Mouse (Mus musculus) kidney, adult 8-10 months (tissue): Measurements from ENCODE around the gene Pdcd4.
A peak's percentile ranks its signal among the peaks of the same experiment; 100 is the strongest.

Experiments
- DNase-seq, 2 experiments: peaks; one replicate each; pipeline ENCODE4 v3.0.0; 2022

The Pdcd4 gene

DNA sequence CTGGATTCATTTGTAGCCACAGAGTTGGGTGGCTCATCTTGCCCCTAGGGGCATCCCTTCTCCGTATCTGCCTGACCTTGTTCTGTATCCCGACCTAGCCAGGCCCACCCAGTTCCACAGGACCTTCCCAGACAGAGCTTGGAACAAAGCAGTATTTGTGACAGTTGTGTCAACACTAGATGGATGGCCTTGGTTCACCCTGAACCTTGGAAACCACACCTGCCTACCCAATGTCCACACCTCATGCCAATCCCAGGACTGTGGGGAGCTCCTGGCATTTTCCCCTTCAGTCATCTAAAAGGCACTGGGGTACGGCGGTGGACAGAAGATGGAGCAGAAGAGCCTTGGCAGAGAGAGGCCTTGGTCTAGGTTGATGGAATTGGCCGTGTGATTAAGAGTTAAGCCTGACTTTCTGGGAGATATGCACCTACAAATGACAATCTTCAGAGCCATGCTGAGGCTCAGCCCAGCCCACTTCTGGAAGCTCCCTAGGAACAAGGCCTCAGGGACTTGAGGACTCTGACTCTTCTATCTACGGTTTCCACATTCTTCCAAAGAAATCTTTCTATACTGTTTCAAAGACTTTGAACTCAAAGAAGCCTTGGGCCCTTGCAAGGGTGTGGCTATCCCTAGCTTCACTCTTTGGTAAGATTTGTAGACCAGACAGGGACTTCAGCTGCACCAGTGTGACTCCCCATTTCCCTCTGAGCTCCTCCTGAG lies 18.9 kb upstream of the Pdcd4 start:
- no peak for DNase-seq

- no peak for DNase-seq
Observed at GRCm38 (mm10) chr19:53875246-53875645, 16.8 kb upstream of the Pdcd4 start.

DNA sequence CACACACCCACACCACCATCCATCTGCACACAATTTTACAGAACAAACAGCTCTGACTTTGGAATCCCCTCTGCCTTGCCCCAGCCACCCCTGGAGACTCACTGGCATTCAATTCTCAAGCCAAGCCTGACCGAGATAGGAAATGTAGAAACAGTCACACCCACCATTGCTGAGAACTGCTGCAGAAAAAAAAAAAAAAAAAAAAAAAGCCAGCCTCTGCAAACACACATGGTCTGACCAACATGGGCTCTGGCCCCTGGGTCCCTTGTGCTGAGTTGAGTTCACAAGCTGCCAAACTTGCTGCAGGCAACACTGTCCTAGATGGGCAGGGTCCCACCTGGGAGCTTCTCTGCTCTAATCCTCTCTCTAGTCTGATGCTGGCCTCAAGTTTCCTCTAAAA lies 14.3 kb upstream of the Pdcd4 start:
- DNase-seq = no peak

DNA sequence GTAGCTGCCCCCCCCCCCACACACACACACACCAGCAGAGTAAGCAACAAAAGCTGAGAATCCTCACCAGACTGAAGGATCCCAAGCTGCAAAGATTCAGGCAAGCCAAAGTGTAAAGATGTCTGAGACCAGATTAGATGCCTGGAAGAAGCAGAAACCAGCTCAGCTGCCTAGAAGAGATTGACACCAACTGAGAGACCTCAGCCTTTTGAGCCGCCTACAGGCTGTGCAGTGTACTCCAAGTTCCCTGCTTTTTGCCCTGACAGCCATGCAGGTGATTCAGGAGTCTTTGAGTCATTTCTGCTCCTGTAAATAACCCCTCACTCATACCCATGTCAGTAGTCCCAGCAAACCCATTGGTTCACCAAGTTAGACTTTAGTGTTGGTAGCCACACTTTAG lies 11.6 kb upstream of the Pdcd4 start:
- no peak for DNase-seq

- DNase-seq = no peak
Observed at GRCm38 (mm10) chr19:53881786-53882185, 10.2 kb upstream of the Pdcd4 start.

GRCm38 (mm10) chr19:53885450-53885849 lies 6.6 kb upstream of the Pdcd4 start:
- DNase-seq = no peak

GRCm38 (mm10) chr19:53886576-53887370 lies 5.3 kb upstream of the Pdcd4 start:
- no peak for DNase-seq

DNA sequence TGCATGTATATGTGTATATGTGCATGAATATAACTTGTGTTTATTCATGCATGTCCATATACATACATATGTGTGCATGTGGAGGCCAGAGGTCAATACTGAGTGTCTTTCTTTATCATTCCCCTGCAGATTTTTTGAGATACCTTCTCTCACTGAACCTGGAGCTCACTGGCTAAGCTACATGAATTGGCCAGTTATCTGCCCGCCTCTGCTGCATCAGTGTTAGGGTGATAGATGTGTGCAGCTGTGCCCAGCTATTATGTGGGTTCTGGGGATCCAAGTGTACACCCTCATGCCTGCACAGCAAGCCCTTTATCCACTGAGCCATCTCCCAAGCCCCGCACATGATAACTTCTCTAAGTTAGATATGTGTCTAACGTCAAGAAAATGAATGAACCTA lies 4.2 kb upstream of the Pdcd4 start:
- no peak for DNase-seq

DNA sequence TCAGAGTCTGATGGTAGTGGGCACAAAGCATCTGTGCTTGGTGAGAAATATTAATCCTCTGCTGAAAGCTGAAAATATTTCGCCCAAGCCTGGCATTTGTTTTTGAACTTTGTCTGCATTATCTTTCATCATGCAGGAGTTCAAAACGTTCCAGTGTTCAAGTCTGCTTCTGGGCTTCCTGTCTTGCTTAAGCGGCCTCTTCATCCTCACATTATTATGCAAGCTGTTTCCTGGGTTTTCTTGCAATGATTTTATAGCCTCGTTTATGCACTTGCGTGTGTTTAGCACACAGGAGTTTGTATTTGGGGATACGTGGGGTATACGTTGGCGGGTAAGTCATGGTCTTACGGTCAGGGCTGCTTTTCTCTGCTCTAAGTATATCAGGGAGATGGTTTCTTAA lies 3.7 kb upstream of the Pdcd4 start:
- DNase-seq = no peak

DNA sequence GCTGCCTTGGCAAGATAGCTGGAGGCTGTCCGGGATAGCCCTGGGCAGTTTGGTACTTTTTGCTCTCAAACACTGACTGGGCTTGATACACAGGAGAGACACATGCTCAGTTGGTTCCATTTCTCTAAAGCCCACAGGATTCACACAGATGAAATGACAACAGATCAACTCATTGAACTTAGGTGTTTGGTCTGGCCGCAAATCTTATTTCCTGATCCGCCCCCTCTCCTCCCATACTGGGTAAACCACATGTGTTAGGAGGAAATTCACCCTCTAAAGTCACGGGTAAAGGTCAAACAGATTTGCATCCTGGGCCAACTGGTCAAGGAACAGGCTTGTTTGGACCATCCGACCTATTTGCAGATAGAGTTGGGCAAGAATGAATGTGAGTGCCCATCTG lies 2.5 kb upstream of the Pdcd4 start:
- no peak for DNase-seq

GRCm38 (mm10) chr19:53890274-53890673 lies 1.8 kb upstream of the Pdcd4 start:
- DNase-seq = no peak

- no peak for DNase-seq
Observed at GRCm38 (mm10) chr19:53890781-53891251, 1.2 kb upstream of the Pdcd4 start.

GRCm38 (mm10) chr19:53891569-53891968 lies 462 bp upstream of the Pdcd4 start:
- no peak for DNase-seq

GRCm38 (mm10) chr19:53892838-53893359 lies 868 bp downstream of the Pdcd4 start:
- DNase-seq = no peak

DNA sequence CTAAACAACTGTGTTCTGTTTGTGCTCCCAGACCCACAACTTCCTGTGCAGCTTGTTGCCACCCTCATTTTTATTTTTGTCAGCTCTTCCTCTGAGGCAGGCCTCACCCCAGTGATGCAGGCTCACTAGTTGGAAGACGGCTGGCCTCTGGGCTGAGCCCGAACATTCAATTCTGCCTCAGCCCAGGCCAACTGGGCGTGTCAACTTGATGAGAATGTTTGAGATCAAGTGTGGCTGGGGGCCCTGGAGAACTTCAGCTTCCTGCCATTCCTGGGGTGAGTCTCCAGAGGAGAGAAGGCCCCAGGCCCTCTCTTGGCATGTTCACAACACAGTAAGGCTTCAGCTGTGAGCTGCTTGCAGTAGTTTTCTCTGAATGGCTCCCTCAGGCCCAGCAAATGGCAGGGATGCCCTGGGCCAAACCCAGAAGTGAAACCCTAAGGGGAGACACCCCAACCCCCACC lies 1.7 kb downstream of the Pdcd4 start:
- no peak for DNase-seq

GRCm38 (mm10) chr19:53894538-53895121 lies 2.6 kb downstream of the Pdcd4 start:
- peak in 1 of 2 experiments; percentile 55 for DNase-seq

DNA sequence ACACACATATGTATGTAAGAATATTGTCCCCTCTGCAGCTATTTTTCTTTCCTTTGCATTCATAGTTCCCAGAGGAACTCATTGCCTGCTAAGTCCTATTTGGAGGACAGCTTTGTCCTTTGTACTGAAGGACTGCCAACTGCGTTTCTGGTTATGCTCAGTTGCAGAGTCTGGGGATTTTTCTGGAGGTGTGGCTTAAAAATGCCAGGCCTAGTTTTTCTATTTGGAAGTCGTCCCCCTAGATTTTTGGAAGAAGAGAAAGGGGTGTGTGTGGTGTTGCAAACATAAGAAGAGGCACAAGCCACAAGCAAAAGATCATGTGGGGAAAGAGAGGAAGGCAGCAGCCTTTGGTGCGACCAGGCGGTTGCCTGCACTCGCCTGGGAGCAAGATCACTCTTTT lies 6.0 kb downstream of the Pdcd4 start:
- no peak for DNase-seq

DNA sequence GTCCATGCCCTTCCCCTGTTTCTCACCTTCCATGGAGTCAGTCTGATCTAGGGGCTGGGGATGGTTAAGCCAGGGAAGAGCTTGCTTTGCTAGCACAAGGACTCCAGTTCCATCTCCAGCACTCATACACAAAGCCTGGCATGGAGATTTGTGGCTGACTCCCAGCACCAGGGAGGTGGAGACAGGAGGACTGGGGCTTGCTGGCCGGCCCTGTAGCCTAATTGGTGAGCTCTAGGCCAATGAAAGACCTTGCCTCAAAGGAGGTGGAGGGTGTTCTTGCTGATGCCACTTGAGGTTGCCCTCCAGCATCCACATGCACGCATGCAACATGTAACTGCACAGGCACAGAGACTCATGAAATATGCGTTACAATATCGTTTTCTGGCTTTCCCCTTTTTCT lies 6.5 kb downstream of the Pdcd4 start:
- DNase-seq = no peak

DNA sequence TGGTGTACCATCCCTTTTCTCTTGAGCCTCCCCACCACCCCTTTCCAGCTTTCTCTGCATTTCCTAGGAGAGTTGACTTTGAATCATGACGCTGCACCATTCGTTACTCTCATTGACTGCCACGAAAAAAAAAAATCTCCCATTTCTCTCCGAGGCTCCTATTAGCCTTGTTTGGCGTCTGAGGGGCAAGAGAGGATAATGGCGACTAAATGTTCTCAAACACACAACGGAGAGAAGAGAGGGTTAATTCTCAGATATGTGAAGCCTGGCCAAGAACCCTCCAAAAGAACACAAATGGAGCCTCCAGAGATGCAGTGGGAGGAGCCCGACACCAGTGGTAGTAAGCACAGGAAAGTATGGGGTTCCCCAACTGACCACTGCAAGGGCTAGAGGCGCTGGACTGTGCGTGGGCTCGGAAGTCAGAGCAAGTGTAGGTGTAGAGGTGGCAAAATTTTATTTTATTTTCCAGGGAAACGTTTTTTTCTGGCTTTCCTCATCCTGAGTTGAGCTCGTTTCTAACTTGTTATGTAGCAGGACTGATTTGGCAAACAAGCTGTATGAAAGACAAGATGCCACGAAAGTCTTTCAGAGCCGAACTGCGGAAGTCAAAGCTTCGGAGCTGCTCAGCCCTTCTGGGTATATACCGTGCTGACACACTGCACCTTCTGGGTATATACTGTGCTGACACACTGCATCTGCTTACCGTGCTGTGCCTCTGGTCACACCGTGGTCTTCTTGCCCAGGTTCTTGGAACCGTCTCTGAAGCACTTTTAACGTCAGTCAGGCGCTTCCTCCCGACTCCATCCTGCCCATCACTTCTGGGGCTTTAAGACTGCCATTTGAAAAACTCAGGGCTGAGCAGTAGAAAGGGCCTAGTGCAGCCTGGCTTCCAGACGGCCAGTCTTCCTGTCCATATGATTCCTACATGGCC lies 7.2 kb downstream of the Pdcd4 start:
- DNase-seq = no peak

- no peak for DNase-seq
Observed at GRCm38 (mm10) chr19:53899941-53900610, 8.0 kb downstream of the Pdcd4 start.

GRCm38 (mm10) chr19:53901931-53902738 lies 10.1 kb downstream of the Pdcd4 start:
- no peak for DNase-seq
